Mouse (Mus musculus) lung, postnatal 0 days (tissue): ENCODE data around the gene C130074G19Rik.

Experiments
- CTCF ChIP-seq: IDR thresholded peaks from 2 replicates; pipeline ENCODE4 v1.5.1; 2016; ENCODE audit warnings: antibody characterized with exemption, mild to moderate bottlenecking
- EP300 ChIP-seq: IDR thresholded peaks from 2 replicates; pipeline ENCODE4 v1.6.1; 2016; ENCODE audit warnings: antibody characterized with exemption, mild to moderate bottlenecking, control low read depth

DNA sequence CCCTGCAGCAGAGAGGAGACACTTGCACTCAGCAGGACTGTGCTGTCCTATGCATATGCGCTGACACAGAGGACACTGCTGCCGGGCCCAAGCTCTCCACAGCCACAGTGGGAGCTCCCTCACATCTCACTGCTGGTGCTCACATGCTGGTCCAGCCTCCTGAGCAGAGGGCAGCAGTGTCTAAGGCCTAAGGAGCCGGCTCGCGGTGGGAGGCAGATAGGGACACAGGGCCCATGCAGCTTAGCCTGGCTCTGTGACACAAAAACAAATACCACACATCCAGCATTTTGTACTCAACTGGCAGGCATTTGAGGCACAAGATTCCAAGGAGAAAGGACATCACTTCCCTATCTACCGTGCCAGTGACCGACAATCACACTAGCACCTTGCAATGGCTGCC, 19.9 kb upstream of the C130074G19Rik start:
- no peak for TF ChIP-seq EP300
- no peak for TF ChIP-seq CTCF
